Mouse (Mus musculus): ENCODE measurements around the gene Sema7a.
A peak's percentile ranks its signal among the peaks of the same experiment; 100 is the strongest.

Sema7a gene

DNA sequence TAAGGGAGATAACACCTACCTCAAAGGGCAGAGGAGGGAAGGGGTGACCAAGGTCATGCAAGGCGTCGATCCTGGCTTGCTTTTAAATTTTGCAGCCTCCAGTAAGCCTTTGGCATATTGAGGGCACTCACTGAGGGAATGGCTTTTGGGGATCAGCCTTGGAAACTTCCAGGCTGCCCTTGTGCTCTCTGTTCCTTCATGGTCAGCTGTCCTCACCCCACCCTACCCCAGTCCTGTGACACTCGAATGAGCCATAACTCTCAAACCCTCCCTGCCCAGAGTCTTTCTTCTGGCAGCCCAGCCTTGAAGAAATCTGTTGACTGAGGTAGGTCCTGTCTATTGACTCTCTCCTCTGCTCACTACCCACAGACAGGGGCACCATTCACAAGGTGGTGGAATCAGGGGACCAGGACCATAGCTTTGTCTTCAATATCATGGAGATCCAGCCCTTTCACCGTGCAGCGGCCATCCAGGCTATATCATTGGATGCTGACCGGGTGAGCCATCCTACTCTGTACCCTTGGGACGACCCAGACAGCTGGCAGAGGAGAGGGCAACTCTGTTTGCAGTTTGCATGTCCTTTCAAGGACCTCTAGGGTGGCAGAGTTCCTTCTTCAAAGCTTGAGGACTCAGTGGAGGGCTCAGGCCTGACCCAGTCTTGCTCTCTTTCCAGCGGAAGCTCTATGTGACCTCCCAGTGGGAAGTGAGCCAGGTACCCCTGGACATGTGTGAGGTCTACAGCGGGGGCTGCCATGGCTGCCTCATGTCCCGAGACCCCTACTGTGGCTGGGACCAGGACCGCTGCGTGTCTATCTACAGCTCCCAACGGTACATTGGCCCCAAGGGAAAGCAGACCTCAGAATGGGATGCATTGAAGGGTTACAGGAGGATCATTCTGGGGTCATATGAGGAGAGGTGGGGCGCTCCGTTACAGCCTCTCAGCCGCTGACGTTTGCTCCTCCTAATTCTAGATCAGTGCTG is 20.3 kb downstream of the Sema7a start:
- DNase-seq (ENCODE audit: extremely low spot score, low read depth, low spot score), result no peak

DNA sequence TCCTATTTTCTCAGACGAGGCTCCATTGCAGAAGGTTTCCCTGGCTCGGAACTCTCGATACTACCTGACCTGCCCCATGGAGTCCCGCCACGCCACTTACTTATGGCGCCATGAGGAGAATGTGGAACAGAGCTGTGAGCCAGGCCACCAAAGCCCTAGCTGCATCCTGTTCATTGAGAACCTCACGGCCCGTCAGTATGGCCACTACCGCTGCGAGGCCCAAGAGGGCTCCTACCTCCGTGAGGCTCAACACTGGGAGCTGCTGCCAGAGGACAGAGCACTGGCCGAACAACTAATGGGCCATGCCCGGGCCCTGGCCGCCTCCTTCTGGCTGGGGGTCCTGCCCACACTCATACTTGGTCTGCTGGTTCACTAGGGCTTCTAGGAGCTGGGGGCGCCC is 21.3 kb downstream of the Sema7a start:
- no peak for DNase-seq (ENCODE audit: extremely low spot score, low read depth, low spot score)

DNA sequence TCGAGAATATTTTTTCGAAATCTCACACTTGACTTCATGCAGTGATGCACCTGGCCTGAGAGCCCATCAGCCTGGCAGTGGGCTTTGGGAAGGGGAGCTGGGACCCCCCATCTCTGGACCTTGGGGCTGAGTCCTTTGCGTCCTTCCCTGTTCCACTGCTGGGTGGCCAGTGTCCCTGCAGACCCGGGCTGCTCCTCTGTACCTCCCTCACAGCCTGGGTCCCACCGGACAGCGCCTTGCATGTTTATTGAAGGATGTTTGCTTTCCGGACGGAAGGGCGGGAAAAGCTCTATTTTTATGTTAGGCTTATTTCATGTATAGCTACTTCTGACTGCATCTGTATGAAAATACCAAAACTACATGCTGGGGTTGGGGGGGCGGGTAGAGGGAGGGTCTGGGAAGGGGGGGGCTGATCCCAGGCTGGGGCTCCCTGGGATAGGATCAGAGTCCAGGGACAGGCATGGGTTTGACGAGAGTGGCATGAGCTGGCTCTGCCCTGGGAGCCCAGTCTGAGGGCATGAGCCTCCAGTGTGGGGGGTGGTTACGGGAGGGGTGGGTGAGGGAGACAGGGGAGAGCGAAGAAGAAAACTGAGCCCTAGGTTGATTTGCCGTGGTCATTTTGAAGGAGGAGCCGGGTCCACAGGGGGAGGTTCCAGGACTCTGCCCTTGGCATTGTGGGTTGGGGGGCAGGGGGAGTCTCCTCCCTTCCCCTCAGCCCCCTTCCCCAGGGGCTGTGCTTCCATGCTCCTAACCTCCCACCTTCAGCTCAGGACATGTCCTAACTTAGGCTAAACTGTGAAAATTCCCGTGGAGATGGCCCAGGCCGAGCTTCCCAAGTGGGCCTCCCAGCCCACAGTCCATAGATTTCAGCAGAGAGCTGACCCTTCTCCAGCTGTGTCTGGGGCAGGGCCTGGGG is 22.2 kb downstream of the Sema7a start:
- DNase-seq (ENCODE audit: extremely low spot score, low read depth, low spot score), result no peak

DNA sequence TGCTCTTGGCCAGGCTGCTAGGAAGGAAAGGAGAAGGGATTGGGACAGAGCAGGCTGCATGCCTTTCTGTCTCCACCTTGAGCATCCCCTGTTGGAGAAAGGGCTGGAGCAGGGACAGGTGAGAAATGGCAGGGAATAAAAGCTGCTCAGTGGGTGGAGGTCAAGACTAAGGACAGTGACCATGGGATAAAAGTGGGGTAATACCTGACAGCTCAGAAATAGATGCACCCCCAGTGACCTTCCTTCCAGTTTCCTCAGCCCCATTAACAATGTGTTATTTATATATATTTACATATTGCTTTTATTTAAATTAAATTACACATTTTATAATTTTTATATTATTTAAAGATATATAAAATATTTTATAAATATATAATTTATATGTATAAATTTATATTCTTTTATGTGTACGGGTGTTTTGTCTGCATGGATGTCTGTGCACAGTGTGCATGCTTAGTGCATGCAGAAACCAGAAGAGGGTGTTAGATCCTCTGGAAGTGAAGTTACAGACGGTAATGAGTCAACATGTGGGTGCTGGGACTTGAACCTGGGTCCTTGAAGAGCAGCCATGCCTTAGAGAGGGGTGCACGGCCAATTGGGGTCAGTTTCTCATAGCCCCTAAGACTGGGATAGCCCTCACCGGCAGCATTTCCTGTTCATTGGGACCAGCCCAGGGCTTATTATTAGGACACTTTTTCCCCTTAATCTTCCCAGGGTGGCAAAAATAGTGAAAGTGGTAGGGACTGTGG is 23.5 kb downstream of the Sema7a start:
- no peak for DNase-seq (ENCODE audit: extremely low spot score, low read depth, low spot score)

DNA sequence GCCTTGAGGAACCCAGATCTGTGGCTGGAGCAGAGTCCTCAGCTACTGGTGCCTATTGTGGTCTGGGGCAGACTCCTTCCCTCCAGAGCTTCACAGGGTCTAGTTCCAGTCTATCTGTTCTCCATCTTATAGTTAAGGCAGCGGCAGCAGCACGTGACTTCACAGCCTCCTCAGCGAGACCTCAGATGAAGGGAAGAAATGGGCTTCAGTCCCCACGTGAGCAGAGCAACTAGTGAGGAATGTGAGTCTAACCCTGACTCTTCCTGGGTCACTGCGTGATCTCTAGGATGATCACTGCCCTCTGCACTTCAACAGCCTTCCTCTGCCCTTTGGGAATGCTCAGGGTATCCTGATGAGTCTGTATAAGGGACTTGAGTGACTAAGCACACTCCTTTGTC is 24.1 kb downstream of the Sema7a start:
- DNase-seq (ENCODE audit: extremely low spot score, low read depth, low spot score), result no peak

DNA sequence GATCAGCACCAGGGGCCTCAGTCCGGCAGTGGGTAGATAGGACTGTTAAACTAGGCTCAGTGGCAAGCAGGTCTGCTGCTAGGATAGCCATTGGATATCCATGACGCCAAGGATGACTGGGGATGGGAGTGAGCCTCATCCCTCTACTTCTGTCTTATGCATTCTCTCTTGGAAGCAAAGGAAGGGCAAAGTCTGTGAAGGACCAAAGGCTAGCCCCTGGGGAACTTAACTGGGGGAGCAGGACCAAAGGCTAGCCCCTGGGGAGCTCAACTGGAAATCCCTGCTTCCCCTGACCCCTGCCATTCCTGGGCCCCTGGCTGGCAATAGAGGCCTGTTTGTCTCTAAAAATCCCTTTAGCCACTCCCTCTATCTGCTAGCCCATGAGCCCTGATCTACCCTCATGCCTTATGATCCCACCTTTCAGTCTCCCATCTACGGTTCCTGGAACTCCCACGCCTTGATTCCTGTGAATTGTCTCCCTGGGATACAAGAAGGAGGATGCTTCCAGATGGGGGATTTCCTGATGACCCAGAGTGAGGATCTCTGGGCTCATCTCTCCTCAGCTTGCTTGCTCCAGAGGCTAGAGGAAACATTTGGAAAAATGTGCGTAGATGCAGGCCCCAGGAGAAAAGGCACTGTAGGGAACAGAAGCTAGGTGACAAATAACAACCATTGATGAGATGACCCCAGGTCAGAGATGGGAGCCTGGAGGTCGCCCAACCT is 24.8 kb downstream of the Sema7a start:
- no peak for DNase-seq (ENCODE audit: extremely low spot score, low read depth, low spot score)

DNA sequence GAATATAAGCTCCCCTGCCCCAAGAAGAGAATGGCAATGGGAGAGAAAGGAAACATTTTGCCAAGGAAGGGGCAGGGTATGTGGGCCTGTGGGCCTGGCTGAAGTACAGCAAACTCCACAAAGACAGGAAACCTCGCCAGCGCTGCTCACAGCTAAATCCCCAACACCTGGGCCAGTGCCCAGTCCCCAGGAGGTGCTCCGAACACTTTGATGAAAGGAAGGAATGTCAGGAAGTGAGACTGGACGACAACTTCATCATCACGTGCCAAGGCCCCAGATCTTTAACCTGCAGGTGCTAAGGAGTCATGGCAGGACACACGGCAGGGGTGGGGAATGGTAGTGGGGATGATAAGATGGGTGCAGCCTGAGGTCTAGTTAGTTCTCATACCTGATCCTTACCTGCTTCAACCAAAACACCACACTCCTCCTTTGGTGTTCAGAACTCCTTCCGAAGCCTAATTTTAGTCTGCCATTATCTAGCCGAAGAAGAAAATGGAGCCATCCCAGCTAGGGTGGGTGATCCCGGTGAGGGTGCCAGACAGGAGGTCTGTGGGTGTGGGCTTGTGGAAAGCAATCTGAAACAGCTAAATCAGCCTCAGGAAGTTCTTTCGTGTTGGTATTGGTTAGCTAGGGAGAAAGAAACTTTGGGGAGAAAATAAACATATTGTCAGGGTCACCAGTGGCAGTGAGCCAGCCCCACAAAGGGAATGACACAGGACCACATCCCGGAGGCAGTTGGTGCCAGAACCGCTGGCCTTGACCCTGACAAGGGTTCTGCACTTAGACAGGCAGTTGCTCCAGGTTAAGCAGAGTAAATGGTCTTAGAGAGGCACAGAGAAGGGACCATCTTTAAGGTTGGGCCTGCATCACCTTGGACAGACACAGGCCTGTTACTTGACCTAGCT is 25.6 kb downstream of the Sema7a start:
- no peak for DNase-seq (ENCODE audit: extremely low spot score, low read depth, low spot score)

DNA sequence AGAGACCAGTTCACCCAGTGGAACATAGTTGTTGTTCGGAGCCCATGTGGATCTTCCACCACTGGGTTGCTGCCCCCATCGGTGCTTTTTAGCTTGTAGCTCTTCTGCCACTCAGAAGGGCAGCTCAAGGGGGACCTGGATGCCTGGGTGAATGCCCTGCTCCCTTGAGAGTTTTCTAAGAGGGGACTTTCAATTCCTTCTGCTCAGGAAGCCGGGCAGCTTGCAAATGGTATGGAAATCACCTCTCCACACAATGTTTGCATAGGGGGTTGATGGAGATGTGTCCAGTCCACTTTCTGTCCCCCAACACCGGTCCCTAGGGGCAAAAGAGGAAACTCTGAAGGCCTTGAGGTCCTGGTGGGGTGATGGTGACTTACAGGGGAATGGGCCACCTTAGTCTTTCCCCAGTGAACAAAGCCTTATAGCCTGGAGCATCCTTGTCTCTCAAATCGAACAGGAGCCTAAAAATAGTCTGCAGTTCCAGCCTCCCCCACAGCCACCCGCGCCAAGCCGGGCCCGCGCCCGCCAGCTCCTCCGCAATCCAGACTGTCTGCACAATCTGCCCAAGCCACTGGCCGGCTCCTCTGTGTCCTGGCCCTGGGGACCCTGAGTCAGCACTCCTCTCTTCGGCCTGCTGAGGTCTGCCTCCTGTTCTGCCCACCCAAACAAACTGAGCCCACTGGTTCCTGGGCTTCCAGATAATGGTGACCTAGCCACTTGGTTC is 27.5 kb downstream of the Sema7a start:
- no peak for DNase-seq (ENCODE audit: extremely low spot score, low read depth, low spot score)

DNA sequence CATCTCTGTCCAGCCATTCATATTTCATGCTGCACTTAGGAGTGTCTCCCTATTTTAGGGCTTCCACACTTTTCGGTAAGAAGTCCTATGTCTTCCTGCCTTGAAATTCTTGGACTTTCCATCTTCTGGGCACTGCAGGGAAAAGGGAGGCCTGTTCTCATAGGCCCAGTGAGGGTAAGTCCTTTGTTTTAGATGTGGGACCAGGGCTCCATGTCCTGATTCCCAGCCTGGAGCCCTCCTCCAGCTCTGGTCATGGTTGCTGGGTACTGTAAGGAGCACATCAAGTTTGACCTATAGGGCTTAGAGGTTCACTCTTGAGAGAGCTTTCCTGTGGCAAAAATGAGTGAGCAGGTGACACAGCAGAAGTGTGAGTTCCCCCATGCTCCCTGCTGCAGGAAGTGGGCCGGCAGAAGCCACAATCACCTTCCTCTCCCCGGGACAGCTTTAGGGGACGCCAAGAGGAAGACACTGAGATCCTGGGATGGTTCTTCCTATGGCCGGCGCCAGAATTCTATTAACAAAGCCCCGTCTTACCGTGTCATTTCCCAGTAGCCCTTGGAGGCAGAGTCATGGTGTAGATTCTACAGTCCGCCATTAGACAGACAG is 28.4 kb downstream of the Sema7a start:
- no peak for DNase-seq (ENCODE audit: extremely low spot score, low read depth, low spot score)

DNA sequence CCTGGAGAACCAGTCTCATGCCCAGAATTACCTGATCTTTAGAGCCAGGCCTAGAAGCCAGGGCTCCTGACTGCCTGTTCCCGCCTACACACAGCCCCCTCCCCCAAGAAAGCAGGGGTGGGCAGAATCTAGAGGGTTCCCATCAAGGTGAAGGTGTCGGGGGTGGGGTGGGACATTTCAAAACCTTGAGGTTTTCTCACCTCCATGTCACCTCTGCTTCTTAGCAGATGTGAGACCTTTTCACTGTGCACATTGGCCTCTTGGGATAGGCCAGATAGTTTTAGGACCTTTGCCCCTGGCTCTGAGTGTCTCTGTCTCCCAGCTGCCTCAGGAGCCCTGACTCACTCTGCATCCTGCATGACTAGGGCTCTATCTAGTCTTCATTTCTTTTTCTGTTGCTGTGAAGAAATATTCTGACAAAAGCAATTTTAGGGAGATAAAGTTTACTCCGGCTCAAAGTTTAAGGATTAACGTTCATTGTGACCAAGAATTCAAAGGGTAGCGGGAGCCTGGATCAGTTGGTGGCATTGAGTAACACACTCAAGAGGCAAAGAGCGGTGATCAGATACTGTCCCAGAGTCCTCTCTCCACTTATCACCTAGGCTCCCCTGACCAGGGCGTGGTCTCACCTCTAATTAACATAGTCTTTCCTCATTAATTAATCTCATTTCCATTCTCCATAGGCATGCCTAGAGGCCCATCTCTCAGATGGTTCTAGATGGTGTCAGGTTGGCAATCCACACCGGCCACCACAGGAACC is 29.1 kb downstream of the Sema7a start:
- DNase-seq (ENCODE audit: extremely low spot score, low read depth, low spot score), result no peak

DNA sequence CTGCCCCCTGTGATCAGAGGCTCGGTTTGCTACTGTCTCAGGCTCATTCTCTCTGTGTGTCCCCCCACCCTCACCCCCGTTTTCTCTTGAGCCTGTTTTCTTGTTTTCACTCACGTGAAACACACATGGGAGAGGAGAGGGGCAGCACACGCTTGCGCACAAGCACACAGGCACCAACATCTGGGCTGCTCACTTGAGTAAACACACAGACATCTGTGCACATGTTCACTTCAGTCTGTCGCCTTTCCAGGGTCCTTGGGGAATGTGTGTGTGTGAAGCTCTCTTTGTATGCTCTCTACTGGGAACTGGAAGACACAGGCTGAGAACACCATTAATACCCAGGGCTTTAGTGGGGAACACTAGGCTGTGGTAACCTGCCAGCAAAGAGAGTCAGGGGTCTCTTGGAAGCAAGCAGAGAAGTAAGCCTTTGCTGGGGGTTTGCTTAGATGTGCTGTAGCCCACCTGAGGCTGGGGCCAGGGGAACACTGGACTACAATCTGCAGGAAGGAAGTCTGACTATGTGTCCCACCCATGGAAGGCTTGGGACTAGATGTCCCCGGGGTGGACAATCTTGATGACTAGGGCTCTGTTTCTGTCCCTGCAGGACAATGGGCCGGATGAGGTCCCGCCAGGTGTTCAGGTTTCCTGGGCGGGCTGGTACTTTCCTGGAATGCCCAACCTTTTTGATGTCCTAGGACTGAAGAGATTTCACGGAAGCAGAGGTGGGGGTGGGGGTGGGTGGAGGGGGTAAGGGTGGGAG is 30.0 kb downstream of the Sema7a start:
- DNase-seq (ENCODE audit: extremely low spot score, low read depth, low spot score), result no peak

DNA sequence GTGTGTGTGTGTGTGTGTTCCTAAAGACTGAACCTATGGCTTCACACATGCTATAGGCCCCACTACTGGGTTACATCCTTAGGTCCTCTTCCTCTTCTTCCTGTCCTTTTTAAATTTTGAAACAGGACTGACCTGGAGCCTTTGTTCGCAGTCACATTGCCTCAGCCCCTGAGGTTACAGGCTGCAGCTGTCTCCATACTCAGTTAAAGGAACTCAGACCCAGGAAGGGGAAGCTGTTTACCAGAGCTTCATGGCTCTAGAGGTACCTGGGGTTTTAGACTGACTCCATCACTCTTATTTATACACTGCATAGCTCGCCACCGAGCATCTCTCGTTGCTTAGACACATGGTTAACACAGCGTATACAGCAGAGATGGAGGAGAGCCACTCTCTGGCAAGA is 31.5 kb downstream of the Sema7a start:
- DNase-seq (ENCODE audit: extremely low spot score, low read depth, low spot score), result no peak

DNA sequence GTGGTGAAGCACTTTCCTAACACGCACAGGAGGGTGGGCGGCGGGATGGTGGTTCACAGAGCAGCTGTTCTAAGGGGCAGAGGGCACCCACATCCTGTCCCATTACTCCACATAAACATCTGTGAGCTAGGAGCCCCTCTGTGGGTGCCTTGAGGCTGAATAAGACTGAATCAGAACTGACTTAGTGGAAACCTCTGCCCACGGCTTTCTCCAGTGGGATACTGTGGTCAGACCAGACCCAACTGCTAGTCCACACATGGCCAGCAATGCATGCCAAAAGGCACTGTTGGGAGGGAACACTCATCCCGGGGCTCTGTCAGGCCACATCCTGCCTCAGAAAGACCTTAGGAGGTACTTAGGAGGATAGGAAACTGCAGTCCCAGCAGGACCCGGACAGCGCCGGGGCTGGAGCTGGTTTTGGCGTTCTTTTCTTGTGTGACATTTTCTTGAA is 32.3 kb downstream of the Sema7a start:
- no peak for DNase-seq (ENCODE audit: extremely low spot score, low read depth, low spot score)

DNA sequence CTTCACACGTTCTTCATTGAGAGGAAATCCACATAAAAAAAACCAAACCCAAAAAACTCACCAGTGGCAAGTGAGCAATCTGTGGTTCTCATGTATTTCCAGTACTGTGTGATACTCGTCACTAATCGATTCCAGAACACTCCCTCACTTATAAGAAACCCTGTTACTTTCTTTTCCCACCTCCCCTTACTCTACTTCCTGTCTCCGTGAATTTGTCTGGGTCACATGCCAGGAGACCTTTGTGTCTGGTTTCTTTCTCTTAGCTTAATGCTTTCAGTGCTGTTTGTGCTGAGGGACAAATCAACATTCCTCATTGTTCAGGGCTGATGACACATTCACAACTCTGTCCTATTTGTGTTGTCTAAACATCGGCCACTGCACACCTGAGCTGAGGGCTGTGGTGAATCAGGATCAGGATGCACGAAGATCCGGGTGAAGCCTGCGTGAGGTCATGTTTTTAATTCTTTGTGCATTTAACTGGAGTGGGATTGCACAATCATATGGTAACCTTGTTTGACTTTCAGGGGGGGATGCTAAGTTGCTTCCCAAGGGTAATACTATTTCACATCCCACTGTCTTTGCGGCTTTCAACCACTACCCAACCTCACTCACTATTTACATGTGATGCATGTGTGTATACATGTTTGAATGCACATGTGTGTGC is 33.0 kb downstream of the Sema7a start:
- DNase-seq (ENCODE audit: extremely low spot score, low read depth, low spot score), result peak; percentile 47

DNA sequence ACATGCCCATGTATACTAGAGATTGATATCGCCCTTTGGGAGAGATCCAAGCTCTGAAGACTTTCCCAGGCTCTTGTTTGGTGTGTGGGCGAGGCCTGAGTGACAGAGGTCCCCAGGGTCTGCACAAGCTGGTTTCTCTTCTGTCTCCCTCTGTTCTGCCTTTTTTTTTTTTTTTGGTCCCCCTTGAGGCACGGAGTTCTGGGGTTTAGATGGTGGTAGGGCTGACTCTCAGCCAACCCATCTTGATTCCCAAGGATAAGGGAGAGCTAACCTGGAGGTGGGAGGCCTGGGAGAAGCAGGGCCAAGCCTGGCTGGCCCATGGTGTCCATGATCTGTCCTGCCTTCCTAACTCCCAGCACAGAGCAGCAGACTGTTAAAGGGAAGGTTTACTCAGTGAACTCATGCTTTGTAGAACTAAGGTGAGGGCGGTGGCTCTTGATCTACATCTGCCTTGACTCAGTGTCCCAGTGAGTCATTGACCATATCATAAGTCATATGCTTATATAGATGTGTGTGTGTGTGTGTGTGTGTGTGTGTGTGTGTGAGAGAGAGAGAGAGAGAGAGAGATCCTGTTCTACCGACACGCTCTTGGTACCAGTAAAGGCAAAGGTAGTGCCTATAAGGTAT is 33.6 kb downstream of the Sema7a start:
- no peak for DNase-seq (ENCODE audit: extremely low spot score, low read depth, low spot score)

DNA sequence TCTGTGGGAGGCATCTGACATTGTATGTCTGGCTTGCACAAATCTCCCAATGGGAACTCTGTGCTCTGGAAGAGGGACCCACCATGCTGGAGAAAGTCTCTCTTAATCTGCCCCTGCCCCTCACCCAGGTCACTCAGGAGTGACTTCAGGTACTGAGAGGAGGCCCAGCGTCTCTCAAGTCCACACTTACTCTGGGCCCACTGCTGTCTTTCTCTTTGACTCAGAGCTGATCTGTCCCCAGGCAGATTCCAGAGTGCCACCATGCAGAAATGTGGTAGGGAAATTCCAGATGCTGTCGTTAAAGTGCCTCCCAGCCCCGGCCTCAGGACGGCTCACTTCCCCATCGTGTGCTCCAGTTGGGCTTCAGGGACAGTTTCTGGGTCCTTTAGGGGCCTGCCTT is 34.3 kb downstream of the Sema7a start:
- DNase-seq (ENCODE audit: extremely low spot score, low read depth, low spot score), result no peak

Data from hindlimb bud, embryonic 11.5 days (tissue).